Mouse (Mus musculus): ENCODE data around the gene Pcx. TPM values are rescaled to one million over a fixed set of nuclear protein-coding genes. Genes with fewer than 3 reads are reported as not detected.
A peak's percentile ranks its signal among the peaks of the same experiment; 100 is the strongest.

The Pcx gene
- total and polyA plus RNA-seq, 2 experiments from 2014 or later, result 50.5 to 84.0 TPM

GRCm38 (mm10) chr19:4482111-4482859 is 28.0 kb upstream of the Pcx start:
- ATAC-seq (no peak), DNase-seq (ENCODE audit: low spot score) (no peak)
- Histone ChIP-seq H3K4me2 (ENCODE audit: low read depth, low read length) (no peak overlapping the region), H3K9me3 (ENCODE audit: low read length) (no peaks in the 10 kb centered on the region), H3K4me3 (ENCODE audit: low read length) (no peak overlapping the region), H3K36me3 (ENCODE audit: insufficient read depth, low read length) (no peaks in the 10 kb centered on the region), H3K27me3 (ENCODE audit: insufficient read depth, low read length) (no peaks in the 10 kb centered on the region), H3K27ac (no peak overlapping the region), H3K4me1 (ENCODE audit: insufficient read depth, low read length) (peaks cover under 1% of the 10 kb centered on the region), H3K9ac (replicated peaks; ENCODE audit: low read length) (no peak overlapping the region)
- WGBS, result 83% methylated on average over 3 of the region's 3 CpGs
- no peak for TF ChIP-seq CTCF (IDR thresholded peaks at IDR 0.05; ENCODE audit: low read depth)

- DNase-seq (ENCODE audit: low spot score) (no peak), ATAC-seq (no peak)
- Histone ChIP-seq H3K9me3 (ENCODE audit: low read length) (no peaks in the 10 kb centered on the region), H3K4me1 (ENCODE audit: insufficient read depth, low read length) (no peaks in the 10 kb centered on the region), H3K9ac (replicated peaks; ENCODE audit: low read length) (no peak overlapping the region), H3K27ac (no peak overlapping the region), H3K27me3 (ENCODE audit: insufficient read depth, low read length) (no peaks in the 10 kb centered on the region), H3K36me3 (ENCODE audit: insufficient read depth, low read length) (no peaks in the 10 kb centered on the region), H3K4me3 (ENCODE audit: low read length) (no peak overlapping the region), H3K4me2 (ENCODE audit: low read depth, low read length) (no peak overlapping the region)
- WGBS, result 54% methylated on average over 5 of the region's 5 CpGs
- no peak for TF ChIP-seq CTCF (IDR thresholded peaks at IDR 0.05; ENCODE audit: low read depth)
Observed at GRCm38 (mm10) chr19:4485006-4485405, 25.3 kb upstream of the Pcx start.

GRCm38 (mm10) chr19:4487877-4488276 is 22.4 kb upstream of the Pcx start:
- no peak for ATAC-seq
- Histone ChIP-seq H3K4me2 (ENCODE audit: low read depth, low read length) (no peak overlapping the region), H3K4me3 (ENCODE audit: low read length) (no peak overlapping the region), H3K9me3 (ENCODE audit: low read length) (no peaks in the 10 kb centered on the region), H3K36me3 (ENCODE audit: insufficient read depth, low read length) (no peaks in the 10 kb centered on the region), H3K27ac (no peak overlapping the region), H3K27me3 (ENCODE audit: insufficient read depth, low read length) (no peaks in the 10 kb centered on the region), H3K9ac (replicated peaks; ENCODE audit: low read length) (no peak overlapping the region), H3K4me1 (ENCODE audit: insufficient read depth, low read length) (peaks cover 2% of the 10 kb centered on the region; the same call in 1 of the 2 replicates)
- WGBS, result 42% methylated on average over 2 of the region's 2 CpGs
- TF ChIP-seq CTCF (IDR thresholded peaks at IDR 0.05; ENCODE audit: low read depth), result no peak
- no peak for DNase-seq (ENCODE audit: low spot score)

DNA sequence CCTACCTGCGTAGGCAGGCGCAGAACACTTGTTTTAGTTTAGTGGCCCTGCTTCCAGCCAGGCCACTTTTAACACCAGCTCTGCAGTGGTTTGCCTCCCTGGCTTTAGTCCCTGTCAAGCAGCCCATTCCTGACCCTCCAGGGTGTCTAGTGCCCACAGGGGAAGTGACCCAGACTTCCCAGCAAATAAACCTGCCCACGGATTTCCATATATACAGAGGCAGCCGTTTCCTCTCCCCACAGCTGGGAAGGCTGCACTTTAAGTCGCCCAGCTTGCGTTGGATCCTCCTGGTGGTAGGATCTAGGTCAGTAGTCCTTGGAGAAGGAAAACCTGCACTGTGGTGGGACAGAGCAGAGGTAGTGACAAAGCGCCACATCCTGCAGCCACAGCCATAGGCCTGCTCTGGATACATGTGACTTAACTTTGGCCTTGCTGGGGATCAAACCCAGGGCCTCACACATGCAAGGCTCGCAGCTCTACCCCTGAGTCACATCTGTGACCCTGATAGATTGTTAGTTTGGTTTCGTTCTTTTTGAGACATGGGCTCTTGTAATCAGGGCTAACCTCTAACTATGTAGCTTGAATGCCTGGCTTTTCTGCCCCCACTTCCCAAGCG is 19.1 kb upstream of the Pcx start:
- H3K4me3 ChIP-seq (ENCODE audit: low read length), result no peak overlapping the region
- H3K27me3 ChIP-seq (ENCODE audit: insufficient read depth, low read length), result no peaks in the 10 kb centered on the region
- H3K9ac ChIP-seq (replicated peaks; ENCODE audit: low read length), result no peak overlapping the region
- H3K4me1 ChIP-seq (ENCODE audit: insufficient read depth, low read length), result peaks cover 2% of the 10 kb centered on the region; the same call in 1 of the 2 replicates
- no peak overlapping the region for H3K27ac ChIP-seq
- DNase-seq (ENCODE audit: low spot score) (no peak), ATAC-seq (no peak)
- TF ChIP-seq CTCF (IDR thresholded peaks at IDR 0.05; ENCODE audit: low read depth), result peak; percentile 34; the same call in 1 of the 2 replicates
- H3K9me3 ChIP-seq (ENCODE audit: low read length), result no peaks in the 10 kb centered on the region
- H3K36me3 ChIP-seq (ENCODE audit: insufficient read depth, low read length), result no peaks in the 10 kb centered on the region
- no peak overlapping the region for H3K4me2 ChIP-seq (ENCODE audit: low read depth, low read length)
- WGBS, result 71% methylated on average over 10 of the region's 10 CpGs

GRCm38 (mm10) chr19:4492526-4493296 is 17.6 kb upstream of the Pcx start:
- Histone ChIP-seq H3K9me3 (ENCODE audit: low read length) (no peaks in the 10 kb centered on the region), H3K4me1 (ENCODE audit: insufficient read depth, low read length) (peaks cover 7% of the 10 kb centered on the region; the same call in 1 of the 2 replicates), H3K9ac (replicated peaks; ENCODE audit: low read length) (no peak overlapping the region), H3K36me3 (ENCODE audit: insufficient read depth, low read length) (no peaks in the 10 kb centered on the region), H3K4me2 (ENCODE audit: low read depth, low read length) (no peak overlapping the region), H3K27me3 (ENCODE audit: insufficient read depth, low read length) (no peaks in the 10 kb centered on the region), H3K4me3 (ENCODE audit: low read length) (no peak overlapping the region), H3K27ac (no peak overlapping the region)
- peak; percentile 72 for DNase-seq (ENCODE audit: low spot score)
- ATAC-seq, result peak; percentile 70
- TF ChIP-seq CTCF (IDR thresholded peaks at IDR 0.05; ENCODE audit: low read depth), result no peak
- 30% methylated on average over 9 of the region's 9 CpGs for WGBS

GRCm38 (mm10) chr19:4494707-4495106 is 15.6 kb upstream of the Pcx start:
- no peaks in the 10 kb centered on the region for H3K27me3 ChIP-seq (ENCODE audit: insufficient read depth, low read length)
- no peak overlapping the region for H3K9ac ChIP-seq (replicated peaks; ENCODE audit: low read length)
- no peak overlapping the region for H3K4me3 ChIP-seq (ENCODE audit: low read length)
- no peak for DNase-seq (ENCODE audit: low spot score)
- ATAC-seq, result no peak
- no peaks in the 10 kb centered on the region for H3K36me3 ChIP-seq (ENCODE audit: insufficient read depth, low read length)
- TF ChIP-seq CTCF (IDR thresholded peaks at IDR 0.05; ENCODE audit: low read depth), result no peak
- H3K27ac ChIP-seq, result no peak overlapping the region
- no peaks in the 10 kb centered on the region for H3K9me3 ChIP-seq (ENCODE audit: low read length)
- WGBS, result 74% methylated on average over 7 of the region's 7 CpGs
- peaks cover 11% of the 10 kb centered on the region; the same call in 1 of the 2 replicates for H3K4me1 ChIP-seq (ENCODE audit: insufficient read depth, low read length)
- no peak overlapping the region for H3K4me2 ChIP-seq (ENCODE audit: low read depth, low read length)
